Mouse (Mus musculus): ENCODE measurements around the gene Dnajc3. TPM values are rescaled to one million over a fixed set of nuclear protein-coding genes. Genes with fewer than 3 reads are reported as not detected.

The Dnajc3 gene
- polyA plus RNA-seq, 1 experiment from 2014 or later = 44.1 TPM

- ATAC-seq (ENCODE audit: insufficient number of reproducible peaks, low FRiP score, low TSS enrichment, low read depth) = no peak
- no peaks in the 10 kb centered on the region for H3K9me3 ChIP-seq
- H3K36me3 ChIP-seq = peaks cover 59% of the 10 kb centered on the region
Observed at GRCm38 (mm10) chr14:118911521-118911920, 26.3 kb upstream of the Dnajc3 start.

GRCm38 (mm10) chr14:118913651-118914050 lies 24.1 kb upstream of the Dnajc3 start:
- WGBS = 72% methylated on average over 5 of the region's 5 CpGs
- Histone ChIP-seq H3K4me2 (no peak overlapping the region), H3K36me3 (peaks cover 43% of the 10 kb centered on the region; the same call in 1 of the 2 replicates), H3K9me3 (no peaks in the 10 kb centered on the region), H3K27ac (no peak overlapping the region), H3K4me3 (no peak overlapping the region), H3K9ac (no peak overlapping the region), H3K27me3 (no peaks in the 10 kb centered on the region), H3K4me1 (no peaks in the 10 kb centered on the region)
- no peak for ATAC-seq (ENCODE audit: insufficient number of reproducible peaks, low FRiP score, low TSS enrichment, low read depth)

More at GRCm38 (mm10) chr14:118911521-118911920, 26.3 kb upstream of the Dnajc3 start:
- no peak overlapping the region for H3K27ac ChIP-seq
- no peaks in the 10 kb centered on the region for H3K27me3 ChIP-seq
- WGBS = 88% methylated on average over 6 of the region's 6 CpGs
- H3K9ac ChIP-seq = no peak overlapping the region
- no peak overlapping the region for H3K4me3 ChIP-seq
- no peak overlapping the region for H3K4me2 ChIP-seq
- H3K4me1 ChIP-seq = no peaks in the 10 kb centered on the region

- whole genome bisulfite sequencing = 63% methylated on average over 8 of the region's 8 CpGs
- peaks cover 16% of the 10 kb centered on the region; the same call in 1 of the 2 replicates for H3K36me3 ChIP-seq
- H3K4me2 ChIP-seq = no peak overlapping the region
- no peak overlapping the region for H3K27ac ChIP-seq
- H3K4me3 ChIP-seq = no peak overlapping the region
- no peak for ATAC-seq (ENCODE audit: insufficient number of reproducible peaks, low FRiP score, low TSS enrichment, low read depth)
- peaks cover 12% of the 10 kb centered on the region; the same call in 1 of the 2 replicates for H3K27me3 ChIP-seq
- peaks cover 20% of the 10 kb centered on the region for H3K4me1 ChIP-seq
- no peak overlapping the region for H3K9ac ChIP-seq
- no peaks in the 10 kb centered on the region for H3K9me3 ChIP-seq
Observed at GRCm38 (mm10) chr14:118919025-118919424, 18.8 kb upstream of the Dnajc3 start.

- H3K4me1 ChIP-seq = peaks cover 29% of the 10 kb centered on the region
- peaks cover 8% of the 10 kb centered on the region; the same call in 1 of the 2 replicates for H3K36me3 ChIP-seq
- no peaks in the 10 kb centered on the region for H3K9me3 ChIP-seq
- H3K4me3 ChIP-seq = no peak overlapping the region
- no peak overlapping the region for H3K27ac ChIP-seq
- H3K9ac ChIP-seq = no peak overlapping the region
- WGBS = 65% methylated on average over 7 of the region's 7 CpGs
- H3K4me2 ChIP-seq = no peak overlapping the region
- H3K27me3 ChIP-seq = peaks cover 12% of the 10 kb centered on the region; the same call in 1 of the 2 replicates
- ATAC-seq (ENCODE audit: insufficient number of reproducible peaks, low FRiP score, low TSS enrichment, low read depth) = no peak
Observed at GRCm38 (mm10) chr14:118920654-118921053, 17.1 kb upstream of the Dnajc3 start.

- peaks cover 12% of the 10 kb centered on the region; the same call in 1 of the 2 replicates for H3K27me3 ChIP-seq
- H3K9me3 ChIP-seq = no peaks in the 10 kb centered on the region
- H3K9ac ChIP-seq = peak overlapping the region; percentile 26
- ATAC-seq (ENCODE audit: insufficient number of reproducible peaks, low FRiP score, low TSS enrichment, low read depth) = no peak
- peak overlapping the region; percentile 81 for H3K4me2 ChIP-seq
- WGBS = 32% methylated on average over 22 of the region's 22 CpGs
- peaks cover 4% of the 10 kb centered on the region; the same call in 1 of the 2 replicates for H3K36me3 ChIP-seq
- H3K4me3 ChIP-seq = peak overlapping the region; percentile 42
- no peak overlapping the region for H3K27ac ChIP-seq
- H3K4me1 ChIP-seq = peaks cover 33% of the 10 kb centered on the region
Observed at GRCm38 (mm10) chr14:118922251-118922650, 15.5 kb upstream of the Dnajc3 start.

GRCm38 (mm10) chr14:118922667-118923184 lies 15.1 kb upstream of the Dnajc3 start:
- Histone ChIP-seq H3K9ac (peak overlapping the region; percentile 26), H3K4me2 (peak overlapping the region; percentile 81), H3K9me3 (no peaks in the 10 kb centered on the region), H3K27me3 (peaks cover 12% of the 10 kb centered on the region; the same call in 1 of the 2 replicates), H3K36me3 (peaks cover 4% of the 10 kb centered on the region; the same call in 1 of the 2 replicates), H3K4me1 (peaks cover 33% of the 10 kb centered on the region), H3K27ac (no peak overlapping the region), H3K4me3 (peak overlapping the region; percentile 42)
- 3% methylated on average over 47 of the region's 47 CpGs for WGBS
- ATAC-seq (ENCODE audit: insufficient number of reproducible peaks, low FRiP score, low TSS enrichment, low read depth) = peak; percentile 12; the same call in 1 of the 2 replicates

GRCm38 (mm10) chr14:118924673-118925615 lies 12.8 kb upstream of the Dnajc3 start, which contains the start of gene Dzip1:
Dzip1 (minus strand) TSS chr14:118925460.
- H3K9ac ChIP-seq = peak within 1 kb of the TSS; percentile 69
- H3K4me1 ChIP-seq = peaks cover 33% of the 10 kb centered on the region
- peak within 1 kb of the TSS; percentile 81 for H3K4me2 ChIP-seq
- H3K36me3 ChIP-seq = peaks cover 4% of the 10 kb centered on the region; the same call in 1 of the 2 replicates
- peak within 1 kb of the TSS; percentile 59 for H3K4me3 ChIP-seq
- H3K9me3 ChIP-seq = no peaks in the 10 kb centered on the region
- ATAC-seq (ENCODE audit: insufficient number of reproducible peaks, low FRiP score, low TSS enrichment, low read depth) = peak; percentile 90
- under 1% methylated on average over 55 of the region's 55 CpGs for WGBS
- peak within 1 kb of the TSS; percentile 87 for H3K27ac ChIP-seq
- peaks cover 12% of the 10 kb centered on the region; the same call in 1 of the 2 replicates for H3K27me3 ChIP-seq

GRCm38 (mm10) chr14:118928565-118928964 lies 9.2 kb upstream of the Dnajc3 start:
- Histone ChIP-seq H3K27me3 (no peaks in the 10 kb centered on the region), H3K4me2 (no peak overlapping the region), H3K9ac (no peak overlapping the region), H3K4me1 (peaks cover 16% of the 10 kb centered on the region), H3K4me3 (no peak overlapping the region), H3K9me3 (no peaks in the 10 kb centered on the region), H3K36me3 (no peaks in the 10 kb centered on the region), H3K27ac (no peak overlapping the region)
- 85% methylated on average over 3 of the region's 3 CpGs for WGBS
- no peak for ATAC-seq (ENCODE audit: insufficient number of reproducible peaks, low FRiP score, low TSS enrichment, low read depth)

GRCm38 (mm10) chr14:118929779-118930178 lies 8.0 kb upstream of the Dnajc3 start:
- Histone ChIP-seq H3K9me3 (no peaks in the 10 kb centered on the region), H3K27ac (no peak overlapping the region), H3K4me1 (peaks cover 6% of the 10 kb centered on the region), H3K4me2 (no peak overlapping the region), H3K27me3 (no peaks in the 10 kb centered on the region), H3K9ac (no peak overlapping the region), H3K36me3 (no peaks in the 10 kb centered on the region), H3K4me3 (no peak overlapping the region)
- WGBS = 67% methylated on average over 2 of the region's 2 CpGs
- no peak for ATAC-seq (ENCODE audit: insufficient number of reproducible peaks, low FRiP score, low TSS enrichment, low read depth)

- WGBS = 80% methylated on average over 2 of the region's 2 CpGs
- no peak for ATAC-seq (ENCODE audit: insufficient number of reproducible peaks, low FRiP score, low TSS enrichment, low read depth)
- Histone ChIP-seq H3K4me3 (no peak overlapping the region), H3K36me3 (no peaks in the 10 kb centered on the region), H3K4me2 (no peak overlapping the region), H3K27ac (no peak overlapping the region), H3K9me3 (no peaks in the 10 kb centered on the region), H3K9ac (no peak overlapping the region), H3K27me3 (no peaks in the 10 kb centered on the region), H3K4me1 (peaks cover 3% of the 10 kb centered on the region)
Observed at GRCm38 (mm10) chr14:118930777-118931176, 7.0 kb upstream of the Dnajc3 start.

GRCm38 (mm10) chr14:118931181-118931580 lies 6.6 kb upstream of the Dnajc3 start:
- no peak for ATAC-seq (ENCODE audit: insufficient number of reproducible peaks, low FRiP score, low TSS enrichment, low read depth)
- Histone ChIP-seq H3K9ac (no peak overlapping the region), H3K27ac (no peak overlapping the region), H3K4me2 (no peak overlapping the region), H3K36me3 (no peaks in the 10 kb centered on the region), H3K4me1 (no peaks in the 10 kb centered on the region), H3K4me3 (no peak overlapping the region), H3K27me3 (no peaks in the 10 kb centered on the region), H3K9me3 (no peaks in the 10 kb centered on the region)
- 76% methylated on average over 2 of the region's 2 CpGs for WGBS

GRCm38 (mm10) chr14:118932956-118933355 lies 4.8 kb upstream of the Dnajc3 start:
- WGBS = 52% methylated on average over 8 of the region's 8 CpGs
- no peak overlapping the region for H3K4me3 ChIP-seq
- H3K9ac ChIP-seq = no peak overlapping the region
- no peak for ATAC-seq (ENCODE audit: insufficient number of reproducible peaks, low FRiP score, low TSS enrichment, low read depth)
- H3K4me1 ChIP-seq = peaks cover 6% of the 10 kb centered on the region; the same call in 1 of the 2 replicates
- no peaks in the 10 kb centered on the region for H3K9me3 ChIP-seq
- no peaks in the 10 kb centered on the region for H3K27me3 ChIP-seq
- H3K27ac ChIP-seq = no peak overlapping the region
- no peaks in the 10 kb centered on the region for H3K36me3 ChIP-seq
- no peak overlapping the region for H3K4me2 ChIP-seq
